Mouse (Mus musculus) heart, embryonic 13.5 days (tissue): ENCODE data around the gene Dnal4. TPM values are rescaled to one million over a fixed set of nuclear protein-coding genes. Genes with fewer than 3 reads are reported as not detected.
"Not testable (repeated sequence)": the region's sequence is repeated elsewhere in the genome, so short reads cannot be mapped to it uniquely, and the experiment has no call there.

Experiments
- ATAC-seq: fragments of 200-750 bp; cut with Nextera tagmentation; 2 replicates; pipeline ENCODE4 v1.8.0; 2017; ENCODE audit warnings: moderate TSS enrichment; ENCODE audit not compliant: insufficient number of reproducible peaks, low FRiP score, low TSS enrichment; ENCODE audit errors: extremely low read depth
- H3K27ac ChIP-seq: fragments of 300-500 bp; sonication (generic); replicated peaks from 2 replicates; pipeline ENCODE4 v1.5.1; 2015; ENCODE audit warnings: moderate library complexity, mild to moderate bottlenecking, inconsistent platforms
- H3K27me3 ChIP-seq: fragments of 300-500 bp; sonication (generic); replicated peaks from 2 replicates; pipeline ENCODE4 v1.6.1; 2015; ENCODE audit warnings: mild to moderate bottlenecking, inconsistent platforms
- H3K36me3 ChIP-seq: fragments of 300-500 bp; sonication (generic); 2 replicates; pipeline ENCODE4 v1.6.1; 2015; ENCODE audit warnings: mild to moderate bottlenecking, inconsistent platforms
- H3K4me1 ChIP-seq: fragments of 300-500 bp; sonication (generic); 2 replicates; pipeline ENCODE4 v1.6.1; 2015; ENCODE audit warnings: inconsistent platforms
- H3K4me2 ChIP-seq: fragments of 300-500 bp; sonication (generic); 2 replicates; pipeline ENCODE4 v1.6.1; 2015; ENCODE audit warnings: inconsistent platforms, mild to moderate bottlenecking, moderate library complexity
- H3K4me3 ChIP-seq: fragments of 300-500 bp; sonication (generic); 2 replicates; pipeline ENCODE4 v1.5.1; 2015; ENCODE audit warnings: moderate library complexity, mild to moderate bottlenecking, inconsistent platforms
- H3K9ac ChIP-seq: fragments of 300-500 bp; sonication (generic); 2 replicates; pipeline ENCODE4 v1.6.1; 2015; ENCODE audit warnings: inconsistent platforms, mild to moderate bottlenecking, moderate library complexity
- H3K9me3 ChIP-seq: fragments of 300-500 bp; sonication (generic); 2 replicates; pipeline ENCODE4 v1.6.1; 2016; ENCODE audit warnings: inconsistent platforms
- WGBS: fragments of 180-500 bp; shearing (Covaris S2); methylation state at CpG from one replicate; pipeline ENCODE4 v1.1.7; 2015; ENCODE audit warnings: mixed read lengths; 5-methylcytosine and 5-hydroxymethylcytosine counted together
- polyA plus RNA-seq: library from polyadenylated mRNA; unstranded; fragments of >200 nt; fragmentation: Nextera tagmentation; extraction: Ambion mirVana; gene quantifications from 2 replicates; pipeline ENCODE4 v1.2.1, GENCODE M21; 2015

Dnal4 gene
- 35.6 and 37.5 TPM in 2 replicates for polyA plus RNA-seq

DNA sequence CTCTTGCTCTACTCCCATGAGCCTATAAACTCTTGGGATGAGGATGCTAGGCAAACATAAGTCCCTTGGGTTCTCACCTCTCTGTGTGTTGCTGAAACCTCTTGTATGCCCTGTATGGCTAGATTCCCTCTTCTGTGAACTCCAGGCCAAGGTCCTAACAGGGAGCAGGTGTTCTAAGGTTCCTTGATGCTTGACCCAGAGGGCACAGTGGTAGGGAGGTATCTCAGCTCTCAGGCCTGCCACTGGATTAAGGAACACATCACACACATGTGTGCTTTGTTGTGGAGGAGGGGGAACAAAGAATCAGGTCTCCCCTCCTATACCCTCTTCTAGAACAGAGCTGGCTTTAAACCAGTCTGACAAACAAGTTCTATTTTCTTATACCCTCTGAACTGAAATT is at the start of gene Dnal4:
Dnal4 (minus strand) TSS at position 101 of the 400 bp plus-strand sequence.
- no peak within 1 kb of the TSS for H3K4me2 ChIP-seq
- no peak for ATAC-seq
- no peak within 1 kb of the TSS for H3K4me3 ChIP-seq
- H3K4me1 ChIP-seq, result peaks cover 15% of the 10 kb centered on the region
- peaks cover 10% of the 10 kb centered on the region; the same call in 1 of the 2 replicates for H3K27me3 ChIP-seq
- no peaks in the 10 kb centered on the region for H3K9me3 ChIP-seq
- no peak within 1 kb of the TSS for H3K27ac ChIP-seq
- H3K36me3 ChIP-seq, result no peaks in the 10 kb centered on the region
- H3K9ac ChIP-seq, result no peak within 1 kb of the TSS

DNA sequence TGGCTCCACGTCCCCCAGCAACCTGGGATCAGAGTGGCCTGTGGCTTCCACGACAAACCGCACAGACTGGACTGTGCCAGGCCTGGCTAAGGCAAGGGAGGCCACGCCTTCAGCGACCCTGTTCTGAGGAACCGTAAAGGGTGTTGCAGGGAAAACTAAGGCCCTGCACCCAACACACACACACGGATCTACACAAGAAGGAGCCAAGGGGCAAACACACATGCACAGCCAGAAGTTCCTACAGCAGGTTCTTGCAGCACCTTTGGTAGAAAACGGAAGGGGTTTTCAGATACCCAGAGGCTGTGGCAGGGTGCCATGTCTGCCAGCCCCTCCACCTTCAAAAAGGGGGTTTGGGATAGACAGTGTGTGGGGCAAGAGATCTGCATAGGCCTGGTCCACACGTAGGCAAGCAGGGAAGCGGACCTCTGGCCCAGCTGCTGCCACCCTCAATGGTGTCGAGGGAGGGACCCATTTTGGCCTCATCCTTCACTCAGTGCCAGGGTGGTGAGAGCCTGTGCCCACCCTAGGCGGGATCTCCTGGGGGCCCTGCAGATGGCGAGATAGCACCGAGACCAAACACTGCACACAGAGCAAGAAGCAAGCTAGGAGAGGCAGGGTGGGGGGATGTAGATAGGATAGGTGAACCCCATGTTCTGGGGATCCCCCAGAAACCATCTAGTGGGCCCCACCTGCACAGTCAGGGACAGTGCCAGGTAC is 49.6 kb upstream of the Dnal4 start:
- no peak overlapping the region for H3K4me2 ChIP-seq
- 87% methylated on average over 14 of the region's 14 CpGs for WGBS
- no peak for ATAC-seq

DNA sequence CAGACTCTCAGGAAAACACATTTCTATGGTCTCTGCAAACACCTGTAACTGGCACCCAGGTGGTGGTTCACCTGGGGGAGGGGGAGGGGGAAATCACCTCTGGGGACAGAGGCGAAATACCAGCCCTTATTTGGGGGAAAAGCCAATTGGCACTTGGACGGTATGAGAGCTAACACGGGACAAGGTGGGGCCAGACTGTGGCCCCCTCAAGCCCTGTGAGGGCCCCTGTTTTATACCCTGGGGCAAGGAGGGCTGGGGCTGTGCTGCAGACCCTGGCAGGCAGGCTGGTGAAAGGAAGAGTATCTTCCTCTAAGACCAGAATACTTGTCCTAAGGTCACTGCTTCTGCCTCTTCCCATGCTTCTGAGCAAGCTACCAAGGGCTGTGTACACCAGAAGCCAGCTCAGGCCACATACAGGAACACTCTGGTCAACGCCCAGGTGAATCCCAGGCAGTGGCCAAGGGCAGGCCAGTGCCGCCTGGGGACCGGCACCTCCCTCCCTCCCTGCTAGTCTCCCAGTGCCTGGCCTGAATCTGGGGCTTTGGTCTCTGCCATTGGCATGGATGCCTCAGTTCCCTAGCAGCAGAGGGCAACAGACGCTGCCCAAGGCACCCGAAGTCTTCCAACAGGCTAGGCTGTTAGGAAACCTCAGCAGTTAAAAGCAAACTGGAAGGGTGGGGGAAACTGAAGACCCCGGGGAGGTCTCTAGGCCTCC is 48.7 kb upstream of the Dnal4 start:
- WGBS, result 77% methylated on average over 9 of the region's 9 CpGs
- H3K27me3 ChIP-seq, result no peaks in the 10 kb centered on the region
- H3K9ac ChIP-seq, result 0 out of 2 replicates have a peak overlapping the region, but pooled peaks have one; percentile 0
- no peak overlapping the region for H3K4me3 ChIP-seq
- H3K9me3 ChIP-seq, result no peaks in the 10 kb centered on the region
- peaks cover 66% of the 10 kb centered on the region for H3K36me3 ChIP-seq
- H3K4me2 ChIP-seq, result no peak overlapping the region
- peaks cover 84% of the 10 kb centered on the region for H3K4me1 ChIP-seq
- no peak overlapping the region for H3K27ac ChIP-seq
- no peak for ATAC-seq

More for the DNA sequence above, 49.6 kb upstream of the Dnal4 start:
- no peak overlapping the region for H3K4me3 ChIP-seq
- no peaks in the 10 kb centered on the region for H3K27me3 ChIP-seq
- no peaks in the 10 kb centered on the region for H3K9me3 ChIP-seq
- H3K4me1 ChIP-seq, result peaks cover 87% of the 10 kb centered on the region
- H3K27ac ChIP-seq, result no peak overlapping the region
- H3K36me3 ChIP-seq, result peaks cover 71% of the 10 kb centered on the region
- peak overlapping the region; percentile 38; the same call in 1 of the 2 replicates for H3K9ac ChIP-seq

DNA sequence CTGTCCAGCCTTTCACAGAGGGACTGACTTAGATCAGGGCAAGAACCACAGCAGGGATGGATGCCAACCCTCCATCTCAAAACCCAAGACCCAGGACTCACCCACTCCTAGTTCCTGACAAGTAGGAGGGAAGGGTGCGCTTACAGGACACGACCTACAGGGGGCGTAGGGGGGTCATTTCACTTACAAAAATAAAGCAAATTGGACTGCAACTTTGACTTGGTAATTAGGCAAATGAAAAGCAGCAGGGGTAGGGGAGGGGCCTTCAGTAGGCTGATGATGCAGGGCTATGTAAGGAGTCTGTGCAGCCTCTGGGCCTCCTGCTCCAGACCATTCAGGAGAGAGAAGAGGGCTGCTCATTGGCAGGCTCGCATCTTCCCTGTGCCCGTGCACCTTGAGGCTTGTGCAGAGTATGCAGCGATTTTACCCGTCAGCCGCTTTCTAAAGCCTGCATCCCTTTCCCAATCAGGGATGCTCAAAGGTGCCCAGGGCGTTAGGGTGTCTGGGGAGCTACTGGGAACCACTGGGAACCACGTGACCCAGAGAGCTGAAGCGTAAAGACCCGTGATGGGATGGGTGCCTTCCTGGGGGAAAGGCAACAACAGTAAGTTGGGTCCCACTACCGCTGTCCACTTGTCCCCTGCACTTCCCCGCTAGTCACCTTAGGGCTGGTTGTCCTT is 47.6 kb upstream of the Dnal4 start:
- peak overlapping the region; percentile 5; the same call in 1 of the 2 replicates for H3K9ac ChIP-seq
- no peaks in the 10 kb centered on the region for H3K27me3 ChIP-seq
- peaks cover 79% of the 10 kb centered on the region for H3K4me1 ChIP-seq
- H3K27ac ChIP-seq, result no peak overlapping the region
- no peak for ATAC-seq
- 54% methylated on average over 14 of the region's 14 CpGs for WGBS
- H3K9me3 ChIP-seq, result no peaks in the 10 kb centered on the region
- no peak overlapping the region for H3K4me3 ChIP-seq
- H3K4me2 ChIP-seq, result no peak overlapping the region
- peaks cover 58% of the 10 kb centered on the region for H3K36me3 ChIP-seq

DNA sequence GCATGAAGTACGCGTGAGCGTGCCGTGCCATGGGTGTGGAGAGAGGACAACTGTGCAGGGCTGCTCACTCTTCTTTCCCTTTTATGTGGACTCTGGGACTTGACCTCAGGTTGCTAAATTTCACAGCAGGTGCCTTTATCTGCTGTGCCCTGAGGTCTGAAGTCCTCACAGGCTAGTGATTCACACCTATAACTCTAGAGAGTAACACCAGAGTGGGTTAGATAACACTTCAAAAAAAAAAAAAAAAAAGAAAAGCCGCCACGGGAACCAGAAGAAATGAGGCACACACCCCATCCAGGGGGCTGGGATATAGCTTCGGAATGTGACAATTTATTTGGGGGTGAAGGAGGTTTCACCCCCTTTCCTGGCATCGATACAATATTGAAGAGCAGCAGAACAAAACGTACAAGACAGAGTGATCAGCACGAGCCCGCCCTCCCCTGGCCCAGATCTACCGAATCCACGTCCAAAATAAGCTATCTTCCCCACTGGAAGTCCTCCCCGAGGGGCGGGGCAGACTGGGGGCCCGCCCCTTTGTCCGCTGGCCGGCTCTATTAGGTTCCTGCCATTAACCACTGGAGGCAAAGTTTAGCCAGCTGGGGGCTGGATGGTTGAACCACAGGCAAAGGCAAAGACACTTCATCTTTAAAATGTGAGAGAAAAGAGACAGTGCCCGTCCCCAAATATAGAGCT is 46.1 kb upstream of the Dnal4 start:
- ATAC-seq, result no peak
- no peak overlapping the region for H3K27ac ChIP-seq
- no peak overlapping the region for H3K9ac ChIP-seq
- no peak overlapping the region for H3K4me2 ChIP-seq
- 52% methylated on average over 19 of the region's 19 CpGs for WGBS
- peaks cover 4% of the 10 kb centered on the region; the same call in 1 of the 2 replicates for H3K9me3 ChIP-seq
- no peaks in the 10 kb centered on the region for H3K27me3 ChIP-seq
- no peak overlapping the region for H3K4me3 ChIP-seq
- peaks cover 63% of the 10 kb centered on the region for H3K4me1 ChIP-seq
- peaks cover 54% of the 10 kb centered on the region for H3K36me3 ChIP-seq

DNA sequence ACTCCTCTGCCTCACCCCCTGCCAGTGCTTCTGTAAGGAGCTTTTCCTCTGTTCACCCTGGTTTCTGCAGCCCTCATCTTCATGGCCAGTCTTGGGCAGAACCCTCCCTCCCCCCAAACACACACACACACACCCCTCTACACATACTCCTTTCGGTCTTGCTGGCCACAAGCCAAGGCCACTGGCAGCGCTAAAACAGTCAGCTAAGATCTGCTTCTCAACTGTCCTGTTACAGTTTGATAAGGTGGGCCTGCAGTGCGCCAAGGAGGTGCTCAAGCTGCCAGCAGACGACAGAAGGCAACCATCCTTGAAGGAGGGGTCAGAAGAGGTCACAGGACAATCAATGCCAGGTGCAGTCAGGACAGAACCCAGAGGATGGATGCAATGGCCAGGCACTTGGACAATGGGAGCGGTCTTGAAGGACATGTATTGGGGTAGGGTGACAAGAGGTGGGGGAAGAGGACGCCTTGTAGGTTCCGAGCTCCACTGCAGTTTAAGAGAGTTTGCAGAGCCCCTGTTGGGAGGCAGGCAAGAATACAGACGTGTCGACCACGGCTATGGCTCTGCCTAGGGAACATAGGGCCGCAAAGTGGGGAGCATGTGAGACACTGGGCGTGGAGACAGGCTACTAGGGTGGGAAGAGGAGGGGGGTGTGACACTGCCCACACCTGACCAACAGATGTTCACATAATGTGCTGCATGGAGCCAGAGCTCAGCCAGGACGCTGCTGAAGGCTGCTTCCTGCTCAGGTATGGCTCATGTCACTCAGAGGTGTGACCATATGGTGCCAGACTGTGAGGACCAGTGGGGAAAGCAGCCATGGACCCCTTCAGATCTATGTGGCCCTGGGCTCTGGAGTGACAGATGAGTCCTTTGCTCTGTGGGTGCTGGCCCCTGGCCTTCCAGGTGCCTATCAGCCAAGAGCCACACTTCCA is 44.9 kb upstream of the Dnal4 start:
- H3K4me1 ChIP-seq, result peaks cover 51% of the 10 kb centered on the region
- no peak overlapping the region for H3K4me2 ChIP-seq
- H3K27ac ChIP-seq, result 0 out of 2 replicates have a peak overlapping the region, but pooled peaks have one; percentile 15
- H3K9ac ChIP-seq, result 0 out of 2 replicates have a peak overlapping the region, but pooled peaks have one; percentile 28
- peaks cover 42% of the 10 kb centered on the region for H3K36me3 ChIP-seq
- H3K4me3 ChIP-seq, result no peak overlapping the region
- WGBS, result 50% methylated on average over 13 of the region's 13 CpGs
- H3K27me3 ChIP-seq, result no peaks in the 10 kb centered on the region
- H3K9me3 ChIP-seq, result peaks cover 8% of the 10 kb centered on the region; the same call in 1 of the 2 replicates
- ATAC-seq, result no peak

DNA sequence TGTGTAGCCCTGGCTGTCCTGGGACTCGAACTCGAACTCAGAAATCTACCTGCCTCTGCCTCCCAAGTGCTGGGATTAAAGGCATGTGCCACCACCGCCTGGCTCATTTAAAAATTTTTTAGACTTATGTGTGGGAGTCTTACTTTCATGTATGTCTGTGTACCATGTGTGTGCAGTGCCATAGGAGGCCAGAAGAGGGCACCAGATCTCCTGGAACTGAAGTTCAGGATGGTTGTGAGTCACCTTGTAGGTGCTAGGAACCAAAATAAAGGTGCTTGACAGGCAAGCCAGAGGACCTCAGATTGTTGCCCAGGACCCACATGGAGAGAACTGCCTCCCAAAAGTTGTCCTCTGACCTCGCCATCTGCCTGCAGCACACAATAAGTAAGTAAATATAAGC is 40.7 kb upstream of the Dnal4 start:
- H3K9me3 ChIP-seq, result peaks cover 8% of the 10 kb centered on the region; the same call in 1 of the 2 replicates
- no peak for ATAC-seq
- peaks cover 14% of the 10 kb centered on the region for H3K4me1 ChIP-seq
- peaks cover 7% of the 10 kb centered on the region for H3K36me3 ChIP-seq
- H3K4me3 ChIP-seq, result no peak overlapping the region
- 80% methylated on average over 4 of the region's 4 CpGs for WGBS
- no peak overlapping the region for H3K4me2 ChIP-seq
- no peak overlapping the region for H3K9ac ChIP-seq
- no peak overlapping the region for H3K27ac ChIP-seq
- H3K27me3 ChIP-seq, result peaks cover 3% of the 10 kb centered on the region; the same call in 1 of the 2 replicates

DNA sequence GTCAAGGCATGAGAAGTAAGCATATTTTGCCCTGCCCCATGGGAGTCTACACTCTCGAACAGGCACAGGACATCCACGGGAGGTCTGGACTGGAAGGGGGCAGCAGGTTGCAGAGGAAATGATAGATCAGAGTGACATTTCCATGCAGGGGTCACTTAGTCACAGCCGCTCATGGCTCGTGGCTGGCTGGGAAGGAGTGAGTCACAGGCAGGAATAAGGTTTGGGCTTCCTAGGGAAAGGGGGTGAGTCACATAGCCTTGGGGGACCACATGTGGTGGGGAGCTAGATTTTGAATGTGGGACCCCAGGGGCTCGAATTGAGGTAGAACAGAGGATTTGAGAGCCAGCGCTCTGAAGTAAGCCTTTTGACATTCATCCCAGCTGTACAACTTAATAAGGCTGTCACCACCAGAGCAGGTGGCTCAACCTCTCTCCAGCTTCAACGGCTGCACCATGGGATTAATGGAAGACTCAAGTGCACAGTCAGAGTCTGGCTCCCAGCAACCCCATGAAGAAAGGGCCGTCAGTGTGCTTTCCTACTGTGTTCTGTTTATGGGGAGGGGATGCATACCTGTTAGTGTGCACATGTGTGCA is 36.1 kb upstream of the Dnal4 start:
- Histone ChIP-seq H3K27me3 (peaks cover 36% of the 10 kb centered on the region), H3K4me1 (0 out of 2 replicates have a peak, but pooled peaks cover 2% of the 10 kb centered on the region), H3K9ac (no peak overlapping the region), H3K9me3 (peaks cover 4% of the 10 kb centered on the region; the same call in 1 of the 2 replicates), H3K27ac (no peak overlapping the region), H3K4me3 (no peak overlapping the region), H3K4me2 (no peak overlapping the region), H3K36me3 (no peaks in the 10 kb centered on the region)
- WGBS, result 50% methylated on average over 8 of the region's 8 CpGs
- ATAC-seq, result no peak

DNA sequence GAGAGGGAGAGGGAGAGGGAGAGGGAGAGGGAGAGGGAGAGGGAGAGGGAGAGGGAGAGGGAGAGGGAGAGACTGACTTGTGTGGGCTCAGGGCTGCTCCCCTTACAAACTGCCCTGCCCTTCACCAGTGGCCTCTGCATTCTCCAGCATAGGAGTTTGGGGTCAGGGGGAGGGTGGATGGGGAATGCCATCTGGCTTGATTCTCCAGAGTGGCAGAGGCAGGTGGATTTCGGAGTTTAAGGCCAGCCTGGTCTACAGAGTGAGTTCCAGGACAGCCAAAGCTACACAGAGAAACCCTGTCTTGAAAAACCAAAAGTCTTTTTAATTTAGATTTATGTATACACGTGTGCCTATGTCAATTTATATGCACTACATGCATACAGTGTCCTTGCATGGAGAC is 35.2 kb upstream of the Dnal4 start:
- H3K9me3 ChIP-seq, H3K27ac ChIP-seq, H3K36me3 ChIP-seq, H3K4me2 ChIP-seq, ATAC-seq, H3K4me1 ChIP-seq, H3K4me3 ChIP-seq, H3K9ac ChIP-seq: not testable (repeated sequence)
- WGBS, result 38% methylated on average over 2 of the region's 2 CpGs
- peaks cover 45% of the 10 kb centered on the region for H3K27me3 ChIP-seq

DNA sequence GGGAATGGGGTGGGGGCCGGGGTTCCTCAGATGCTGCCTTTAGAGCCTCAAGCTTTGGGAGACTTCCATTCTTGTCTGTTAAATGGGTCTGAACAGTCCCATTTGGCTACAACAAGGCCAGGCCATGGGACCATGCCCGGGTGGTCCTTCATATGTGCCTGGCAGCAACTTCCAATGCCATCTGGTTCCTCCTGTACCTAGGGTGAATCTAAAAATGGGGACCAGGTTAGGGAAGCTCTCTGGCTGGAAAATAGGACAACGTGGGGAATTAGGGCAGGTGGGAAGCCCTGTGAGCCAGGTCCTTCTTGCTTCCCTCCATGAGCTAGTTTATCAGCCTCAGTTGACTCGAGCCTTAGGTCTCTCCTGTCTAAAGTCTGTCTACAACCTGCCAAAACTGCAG is 33.3 kb upstream of the Dnal4 start:
- H3K27ac ChIP-seq, result no peak overlapping the region
- H3K4me3 ChIP-seq, result no peak overlapping the region
- H3K9me3 ChIP-seq, result no peaks in the 10 kb centered on the region
- H3K4me2 ChIP-seq, result no peak overlapping the region
- no peaks in the 10 kb centered on the region for H3K36me3 ChIP-seq
- 0 out of 2 replicates have a peak, but pooled peaks cover 2% of the 10 kb centered on the region for H3K4me1 ChIP-seq
- no peak overlapping the region for H3K9ac ChIP-seq
- ATAC-seq, result no peak
- peaks cover 64% of the 10 kb centered on the region for H3K27me3 ChIP-seq
- WGBS, result 54% methylated on average over 4 of the region's 4 CpGs
